Mouse (Mus musculus): ENCODE data around the gene Tbc1d24.

DNA sequence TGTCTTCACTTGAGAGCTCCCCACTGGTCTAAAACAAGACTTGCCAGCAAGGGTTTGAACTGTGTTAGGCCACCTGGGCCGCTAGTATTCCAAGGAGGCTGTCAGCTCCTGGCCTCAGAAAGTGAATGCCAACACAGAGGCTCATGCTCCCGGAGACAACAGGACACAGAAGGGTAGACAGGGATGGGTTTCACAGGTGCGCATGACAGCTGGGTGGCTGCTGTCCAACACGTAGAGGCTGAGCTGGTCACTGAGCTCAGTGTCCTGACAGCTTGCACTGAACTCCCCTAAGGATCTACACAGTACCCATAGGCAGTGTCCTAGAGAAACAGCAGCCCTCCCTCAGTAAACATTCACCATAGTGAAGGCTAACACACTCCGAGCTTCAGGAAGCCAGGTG, 18.2 kb upstream of the Tbc1d24 start:
- TF ChIP-seq MAZ (IDR thresholded peaks at IDR 0.05; ENCODE audit: low read depth, low read length) (no peak), EP300 (IDR thresholded peaks at IDR 0.05; ENCODE audit: low read length) (no peak)
